In genomic region chr11:94282291-94282690, GRCm38 (mm10) we compare ENCODE assay signal across 21 mouse cellular contexts. TPM values are rescaled to one million over a fixed set of nuclear protein-coding genes. Genes with fewer than 3 reads are reported as not detected.
DNase-seq lines count a peak whose midpoint lies in the region; ATAC-seq and TF ChIP-seq lines count a peak whose summit lies in the region.
"Had no signal": no experiment of that assay in that cellular context is flagged by ENCODE, and none has a peak within 500 bp of the region (broad histone marks: within the 10 kb centered on the region; RNA-seq: fewer than 3 reads in every experiment).

No protein-coding gene starts in this region.

- no peak for DNase-seq in forebrain, embryonic 14.5 days (ENCODE audit: low spot score)
- no peak for DNase-seq in liver, adult 2 months (ENCODE audit: extremely low read depth, low read depth, low spot score)
- no peak for DNase-seq in liver
- no peak for DNase-seq in cerebellum, adult 8-10 months
- DNase-seq: kidney, adult 18-20 months; lung, adult 2 months; lung, postnatal 4 days had no signal

- H3K27ac ChIP-seq in forebrain, embryonic 12.5 days, result peak overlapping the region; percentile 19; the same call in 1 of the 2 replicates
- H3K27ac ChIP-seq in forebrain, embryonic 14.5 days (ENCODE audit: low read depth, low read length), result no peak overlapping the region
- H3K27ac ChIP-seq in liver, adult 2 months (replicated peaks; ENCODE audit: insufficient read depth, low read depth, low read length), result peak overlapping the region; percentile 53
- peak overlapping the region; percentile 35; the same call in 1 of the 2 replicates for H3K27ac ChIP-seq in forebrain, embryonic 16.5 days (ENCODE audit: low read length)
- H3K27ac ChIP-seq in small intestine, adult 2 months (ENCODE audit: insufficient read depth, low read depth, low read length), result peak overlapping the region; percentile 96
- H3K27ac ChIP-seq: embryonic facial prominence, embryonic 13.5 days; hindbrain, embryonic 14.5 days; limb, embryonic 12.5 days; midbrain, embryonic 10.5 days had no signal

- H3K27me3 ChIP-seq in forebrain, embryonic 12.5 days, result no peaks in the 10 kb centered on the region
- no peaks in the 10 kb centered on the region for H3K27me3 ChIP-seq in forebrain, embryonic 14.5 days (replicated peaks; ENCODE audit: control insufficient read depth, insufficient read depth, low read length)
- no peaks in the 10 kb centered on the region for H3K27me3 ChIP-seq in liver, adult 2 months (ENCODE audit: control insufficient read depth, insufficient read depth, low read length)
- H3K27me3 ChIP-seq in forebrain, embryonic 16.5 days (replicated peaks; ENCODE audit: control insufficient read depth, insufficient read depth, low read length), result no peaks in the 10 kb centered on the region
- H3K27me3 ChIP-seq in small intestine, adult 2 months (ENCODE audit: control insufficient read depth, insufficient read depth, low read length), result no peaks in the 10 kb centered on the region
- H3K27me3 ChIP-seq: embryonic facial prominence, embryonic 13.5 days; heart, embryonic 15.5 days; limb, embryonic 12.5 days; Patski had no signal

- 66% methylated on average over 5 of the region's 5 CpGs for WGBS in forebrain, embryonic 12.5 days
- WGBS in forebrain, embryonic 14.5 days, result 65% methylated on average over 5 of the region's 5 CpGs
- 32% methylated on average over 5 of the region's 5 CpGs for WGBS in liver, adult 2 months
- 60% methylated on average over 5 of the region's 5 CpGs for WGBS in forebrain, embryonic 16.5 days
- WGBS in small intestine, adult 2 months, result 26% methylated on average over 5 of the region's 5 CpGs

- H3K9me3 ChIP-seq in forebrain, embryonic 12.5 days, result no peaks in the 10 kb centered on the region
- H3K9me3 ChIP-seq in forebrain, embryonic 14.5 days (replicated peaks; ENCODE audit: control insufficient read depth, low read length), result no peaks in the 10 kb centered on the region
- no peaks in the 10 kb centered on the region for H3K9me3 ChIP-seq in forebrain, embryonic 16.5 days (ENCODE audit: control insufficient read depth, low read length)
- H3K9me3 ChIP-seq: embryonic facial prominence, embryonic 13.5 days; heart, embryonic 15.5 days; limb, embryonic 12.5 days; midbrain, embryonic 10.5 days had no signal

- H3K9ac ChIP-seq in forebrain, embryonic 12.5 days, result no peak overlapping the region
- no peak overlapping the region for H3K9ac ChIP-seq in forebrain, embryonic 14.5 days (ENCODE audit: low read length)
- H3K9ac ChIP-seq in liver, adult 2 months (ENCODE audit: low read depth, low read length), result 0 out of 2 replicates have a peak overlapping the region, but pooled peaks have one; percentile 6
- no peak overlapping the region for H3K9ac ChIP-seq in forebrain, embryonic 16.5 days (replicated peaks; ENCODE audit: low read depth, low read length)
- H3K9ac ChIP-seq: embryonic facial prominence, embryonic 13.5 days; heart, embryonic 15.5 days; hindbrain, embryonic 14.5 days; limb, embryonic 12.5 days had no signal

- H3K79me2 ChIP-seq in liver, adult 2 months (ENCODE audit: control insufficient read depth, insufficient read depth, low read length), result no peaks in the 10 kb centered on the region

- H3K4me3 ChIP-seq in forebrain, embryonic 12.5 days (replicated peaks), result no peak overlapping the region
- no peak overlapping the region for H3K4me3 ChIP-seq in forebrain, embryonic 14.5 days (ENCODE audit: low read depth, low read length)
- no peak overlapping the region for H3K4me3 ChIP-seq in liver, adult 2 months (ENCODE audit: insufficient read depth, low read depth, low read length)
- no peak overlapping the region for H3K4me3 ChIP-seq in forebrain, embryonic 16.5 days (replicated peaks; ENCODE audit: low read length)
- H3K4me3 ChIP-seq in small intestine, adult 2 months (ENCODE audit: low read depth, low read length), result peak overlapping the region; percentile 48
- H3K4me3 ChIP-seq: embryonic facial prominence, embryonic 13.5 days; heart, embryonic 15.5 days; limb, embryonic 12.5 days; midbrain, embryonic 10.5 days had no signal

- H3K36me3 ChIP-seq in forebrain, embryonic 12.5 days (replicated peaks), result peaks cover 40% of the 10 kb centered on the region
- peaks cover 33% of the 10 kb centered on the region for H3K36me3 ChIP-seq in forebrain, embryonic 14.5 days (ENCODE audit: control insufficient read depth, insufficient read depth, low read length)
- peaks cover 14% of the 10 kb centered on the region for H3K36me3 ChIP-seq in liver, adult 2 months (ENCODE audit: control insufficient read depth, insufficient read depth, low read length)
- H3K36me3 ChIP-seq in forebrain, embryonic 16.5 days (ENCODE audit: control insufficient read depth, insufficient read depth), result peaks cover 4% of the 10 kb centered on the region
- H3K36me3 ChIP-seq in small intestine, adult 2 months (ENCODE audit: control insufficient read depth, insufficient read depth, low read length), result peaks cover 28% of the 10 kb centered on the region

- H3K4me2 ChIP-seq in forebrain, embryonic 12.5 days, result no peak overlapping the region
- no peak overlapping the region for H3K4me2 ChIP-seq in forebrain, embryonic 14.5 days (ENCODE audit: low read length)
- H3K4me2 ChIP-seq in forebrain, embryonic 16.5 days (ENCODE audit: low read length), result no peak overlapping the region
- H3K4me2 ChIP-seq: embryonic facial prominence, embryonic 13.5 days; heart, embryonic 15.5 days; hindbrain, embryonic 14.5 days; limb, embryonic 12.5 days had no signal

- TF ChIP-seq POLR2A in liver, adult 2 months (IDR thresholded peaks at IDR 0.05; ENCODE audit: extremely low read depth, insufficient read depth, low read length), result no peak
- TF ChIP-seq POLR2A in small intestine, adult 2 months (IDR thresholded peaks at IDR 0.05; ENCODE audit: low read depth, low read length), result no peak

- ATAC-seq in forebrain, embryonic 12.5 days (ENCODE audit: low FRiP score), result no peak
- ATAC-seq in forebrain, embryonic 14.5 days, result no peak
- no peak for ATAC-seq in forebrain, embryonic 16.5 days
- ATAC-seq: activated CD4-positive, CD25-positive, alpha-beta regulatory T cell, adult 4 months; Patski had no signal

- no peak for TF ChIP-seq CTCF in liver, adult 2 months (IDR thresholded peaks at IDR 0.05; ENCODE audit: low read depth, low read length)
- TF ChIP-seq CTCF in small intestine, adult 2 months (IDR thresholded peaks at IDR 0.05; ENCODE audit: extremely low read depth, insufficient read length, insufficient replicate concordance, low read depth, low read length), result no peak

- H3K4me1 ChIP-seq in forebrain, embryonic 12.5 days, result peaks cover 2% of the 10 kb centered on the region
- 0 out of 2 replicates have a peak, but pooled peaks cover 4% of the 10 kb centered on the region for H3K4me1 ChIP-seq in forebrain, embryonic 14.5 days (ENCODE audit: control insufficient read depth, insufficient read depth, low read length)
- peaks cover 17% of the 10 kb centered on the region for H3K4me1 ChIP-seq in liver, adult 2 months (ENCODE audit: control insufficient read depth, insufficient read depth, low read length)
- peaks cover 9% of the 10 kb centered on the region; the same call in 1 of the 2 replicates for H3K4me1 ChIP-seq in forebrain, embryonic 16.5 days (replicated peaks; ENCODE audit: control insufficient read depth, insufficient read depth, low read length)
- peaks cover 17% of the 10 kb centered on the region; the same call in 1 of the 2 replicates for H3K4me1 ChIP-seq in small intestine, adult 2 months (ENCODE audit: control insufficient read depth, insufficient read depth, insufficient read length, low read length)
- H3K4me1 ChIP-seq: limb, embryonic 12.5 days had no signal

RNA-seq across cellular contexts. Expression of gene Gm21885, which starts 0.6 kb away (rescaled TPM):
- 0.27 TPM in 1 of 2 replicates, not detected in the other for polyA plus RNA-seq in forebrain, embryonic 12.5 days (2016; fragmentation: Nextera tagmentation; extraction: Ambion mirVana)
- not detected in 2 replicates for polyA plus RNA-seq in forebrain, embryonic 14.5 days (2014; fragmentation: Nextera tagmentation; extraction: Ambion mirVana)
- 0.67 TPM in 1 of 2 replicates, not detected in the other for total RNA-seq in liver, adult 2 months (2014; rRNA removed)
- polyA plus RNA-seq in liver, adult 2 months (2012; rRNA removed), result 0.16 and 0.49 TPM in 2 replicates
- polyA plus RNA-seq in forebrain, embryonic 16.5 days (2015; fragmentation: Nextera tagmentation; extraction: Ambion mirVana), result 0.38 and 0.66 TPM in 2 replicates
- polyA plus RNA-seq in small intestine, adult 2 months (2012; rRNA removed), result 2.1 and 4.1 TPM in 2 replicates
- polyA plus RNA-seq: C2C12; cortical plate, adult 2 months; gonadal fat pad, adult 2 months; heart, embryonic 15.5 days; hindbrain, embryonic 14.5 days; limb, embryonic 12.5 days; lung, adult 2 months; midbrain, embryonic 10.5 days; neural tube, embryonic 14.5 days; Patski had no signal

RNA-seq across cellular contexts. Expression of gene Wfikkn2, which starts 36.5 kb away (rescaled TPM):
- 4.4 and 5.1 TPM in 2 replicates for polyA plus RNA-seq in forebrain, embryonic 12.5 days (2016; fragmentation: Nextera tagmentation; extraction: Ambion mirVana)
- 3.7 and 4.2 TPM in 2 replicates for polyA plus RNA-seq in forebrain, embryonic 14.5 days (2014; fragmentation: Nextera tagmentation; extraction: Ambion mirVana)
- under 0.01 TPM in 1 of 2 replicates, not detected in the other for total RNA-seq in liver, adult 2 months (2014; rRNA removed)
- 0.04 TPM in 1 of 2 replicates, not detected in the other for polyA plus RNA-seq in liver, adult 2 months (2012; rRNA removed)
- 3.5 and 5.3 TPM in 2 replicates for polyA plus RNA-seq in forebrain, embryonic 16.5 days (2015; fragmentation: Nextera tagmentation; extraction: Ambion mirVana)
- 0.55 and 0.82 TPM in 2 replicates for polyA plus RNA-seq in small intestine, adult 2 months (2012; rRNA removed)

RNA-seq across cellular contexts. Expression of gene Luc7l3, which starts 39.5 kb away (rescaled TPM):
- 174 and 179 TPM in 2 replicates for polyA plus RNA-seq in forebrain, embryonic 12.5 days (2016; fragmentation: Nextera tagmentation; extraction: Ambion mirVana)
- polyA plus RNA-seq in forebrain, embryonic 14.5 days (2014; fragmentation: Nextera tagmentation; extraction: Ambion mirVana), result 89.6 and 104 TPM in 2 replicates
- total RNA-seq in liver, adult 2 months (2014; rRNA removed), result 17.9 and 20.1 TPM in 2 replicates
- 2.5 and 4.6 TPM in 2 replicates for polyA plus RNA-seq in liver, adult 2 months (2012; rRNA removed)
- polyA plus RNA-seq in forebrain, embryonic 16.5 days (2015; fragmentation: Nextera tagmentation; extraction: Ambion mirVana), result 152 and 163 TPM in 2 replicates
- 0.74 and 1.4 TPM in 2 replicates for polyA plus RNA-seq in small intestine, adult 2 months (2012; rRNA removed)

RNA-seq across cellular contexts. Expression of gene Ankrd40, which starts 45.5 kb away (rescaled TPM):
- 12.6 and 20.9 TPM in 2 replicates for polyA plus RNA-seq in forebrain, embryonic 12.5 days (2016; fragmentation: Nextera tagmentation; extraction: Ambion mirVana)
- polyA plus RNA-seq in forebrain, embryonic 14.5 days (2014; fragmentation: Nextera tagmentation; extraction: Ambion mirVana), result 10.2 and 10.3 TPM in 2 replicates
- total RNA-seq in liver, adult 2 months (2014; rRNA removed), result 28.0 and 30.0 TPM in 2 replicates
- polyA plus RNA-seq in liver, adult 2 months (2012; rRNA removed), result 47.6 and 56.5 TPM in 2 replicates
- polyA plus RNA-seq in forebrain, embryonic 16.5 days (2015; fragmentation: Nextera tagmentation; extraction: Ambion mirVana), result 8.6 and 11.4 TPM in 2 replicates
- polyA plus RNA-seq in small intestine, adult 2 months (2012; rRNA removed), result 41.6 and 73.2 TPM in 2 replicates

Comparison
In these comparisons a context has a peak if more than half of its experiments do, and no peak if none do; other contexts are left out.
1. RNA of gene Luc7l3, which starts 39.5 kb away (polyA plus RNA-seq): 174 to 179 TPM in forebrain, embryonic 12.5 days, 152 to 163 TPM in forebrain, embryonic 16.5 days and 89.6 to 104 TPM in forebrain, embryonic 14.5 days; 2.5 to 4.6 TPM in liver, adult 2 months and 0.74 to 1.4 TPM in small intestine, adult 2 months; every median in the first group is over 10 times any median in the second.